11 mouse cellular contexts compared by ENCODE assay signal in genomic region chr4:149340680-149341079, GRCm38 (mm10). TPM values are rescaled to one million over a fixed set of nuclear protein-coding genes. Genes with fewer than 3 reads are reported as not detected.
DNase-seq lines count a peak whose midpoint lies in the region; ATAC-seq and TF ChIP-seq lines count a peak whose summit lies in the region.
"Had no signal": no experiment of that assay in that cellular context is flagged by ENCODE, and none has a peak within 500 bp of the region (broad histone marks: within the 10 kb centered on the region; RNA-seq: fewer than 3 reads in every experiment).

No protein-coding gene starts in this region.

- H3K36me3 ChIP-seq in liver, adult 2 months (ENCODE audit: control insufficient read depth, insufficient read depth, low read length), result peaks cover 34% of the 10 kb centered on the region

- no peaks in the 10 kb centered on the region for H3K27me3 ChIP-seq in liver, adult 2 months (ENCODE audit: control insufficient read depth, insufficient read depth, low read length)

- no peak overlapping the region for H3K4me3 ChIP-seq in layer of hippocampus, adult 2 months
- no peak overlapping the region for H3K4me3 ChIP-seq in liver, adult 2 months (ENCODE audit: insufficient read depth, low read depth, low read length)
- H3K4me3 ChIP-seq: erythroblast, embryonic 14.5 days had no signal

- H3K79me2 ChIP-seq in liver, adult 2 months (ENCODE audit: control insufficient read depth, insufficient read depth, low read length), result no peaks in the 10 kb centered on the region

- TF ChIP-seq POLR2A in liver, adult 2 months (IDR thresholded peaks at IDR 0.05; ENCODE audit: extremely low read depth, insufficient read depth, low read length), result no peak

- peak; percentile 66 for ATAC-seq in activated CD4-positive, CD25-positive, alpha-beta regulatory T cell, adult 4 months

- H3K4me1 ChIP-seq in liver, adult 2 months (ENCODE audit: control insufficient read depth, insufficient read depth, low read length), result no peaks in the 10 kb centered on the region

- H3K9ac ChIP-seq in liver, adult 2 months (ENCODE audit: low read depth, low read length), result no peak overlapping the region

- no peak for DNase-seq in layer of hippocampus, adult 2 months (ENCODE audit: low spot score in 2 of 2)
- no peak for DNase-seq in layer of hippocampus, postnatal 14 days (ENCODE audit: low spot score in 2 of 2)
- peak; percentile 25 for DNase-seq in liver, adult 2 months (ENCODE audit: extremely low read depth, low read depth, low spot score)
- DNase-seq in monocyte, adult 2 months (ENCODE audit: low read depth in 1 of 2, low spot score in 2 of 2), result peak; percentile 14 to 24
- DNase-seq in right cerebral cortex, postnatal 10 days (ENCODE audit: low spot score in 2 of 2), result no peak
- DNase-seq in cerebellum, adult 11 months, result no peak
- DNase-seq: adrenal gland, postnatal 14 days; cerebellum, adult 9-10 months; right cerebral cortex, postnatal 4 days had no signal

- H3K27ac ChIP-seq in layer of hippocampus, adult 2 months, result peak overlapping the region; percentile 55
- H3K27ac ChIP-seq in liver, adult 2 months (replicated peaks; ENCODE audit: insufficient read depth, low read depth, low read length), result no peak overlapping the region

- WGBS in liver, adult 2 months, result 80% methylated on average over 2 of the region's 2 CpGs

- no peak for TF ChIP-seq CTCF in layer of hippocampus, adult 2 months (conservative IDR thresholded peaks at IDR 0.05)
- no peak for TF ChIP-seq CTCF in liver, adult 2 months (IDR thresholded peaks at IDR 0.05; ENCODE audit: low read depth, low read length)

RNA-seq across cellular contexts. Expression of gene Kif1b, which starts 33.2 kb away (rescaled TPM):
- total RNA-seq in layer of hippocampus, adult 2 months (2021), result 100 to 1,000 TPM; 403 to 414 TPM
- total RNA-seq in layer of hippocampus, postnatal 14 days (2021), result 100 to 1,000 TPM; 392 to 448 TPM
- polyA plus RNA-seq in activated CD4-positive, CD25-positive, alpha-beta regulatory T cell, adult 4 months (2017; shearing (Covaris generic)), result 10 to 100 TPM; 11.0 to 15.4 TPM
- total RNA-seq in liver, adult 2 months (2014; rRNA removed), result 74.4 and 94.2 TPM in 2 replicates
- polyA plus RNA-seq in liver, adult 2 months (2012; rRNA removed), result 38.4 and 41.2 TPM in 2 replicates
- polyA plus RNA-seq: erythroblast, embryonic 14.5 days had no signal

Comparison
In these comparisons a context has a peak if more than half of its experiments do, and no peak if none do; other contexts are left out.
1. DNase-seq: peak in liver, adult 2 months (single experiment) and monocyte, adult 2 months (2 of 2); none in layer of hippocampus, adult 2 months (0 of 2), layer of hippocampus, postnatal 14 days (0 of 2), right cerebral cortex, postnatal 10 days (0 of 2) and cerebellum, adult 11 months (single experiment).